Mouse (Mus musculus): ENCODE measurements around the gene Dgki.

Dgki gene

GRCm38 (mm10) chr6:37026343-37027243 is 273.4 kb downstream of the Dgki start:
- no peak for DNase-seq (ENCODE audit: low read depth, low spot score)

- no peak for DNase-seq (ENCODE audit: low read depth, low spot score)
Measured at GRCm38 (mm10) chr6:37016046-37016445, 283.9 kb downstream of the Dgki start.

- DNase-seq (ENCODE audit: low read depth, low spot score): no peak
Measured at GRCm38 (mm10) chr6:37011597-37011996, 288.4 kb downstream of the Dgki start.

- DNase-seq (ENCODE audit: low read depth, low spot score): no peak
Measured at GRCm38 (mm10) chr6:37007573-37007972, 292.4 kb downstream of the Dgki start.

- DNase-seq (ENCODE audit: low read depth, low spot score): no peak
Measured at GRCm38 (mm10) chr6:37004914-37005313, 295.1 kb downstream of the Dgki start.

- DNase-seq (ENCODE audit: low read depth, low spot score): no peak
Measured at GRCm38 (mm10) chr6:37003235-37003634, 296.7 kb downstream of the Dgki start.

GRCm38 (mm10) chr6:36998942-36999341 is 301.0 kb downstream of the Dgki start:
- DNase-seq (ENCODE audit: low read depth, low spot score): no peak

- DNase-seq (ENCODE audit: low read depth, low spot score): no peak
Measured at GRCm38 (mm10) chr6:36994329-36994728, 305.7 kb downstream of the Dgki start.

- no peak for DNase-seq (ENCODE audit: low read depth, low spot score)
Measured at GRCm38 (mm10) chr6:36990186-36990585, 309.8 kb downstream of the Dgki start.

- DNase-seq (ENCODE audit: low read depth, low spot score): no peak
Measured at GRCm38 (mm10) chr6:36988800-36989199, 311.2 kb downstream of the Dgki start.

GRCm38 (mm10) chr6:36981646-36982045 is 318.3 kb downstream of the Dgki start:
- DNase-seq (ENCODE audit: low read depth, low spot score): no peak

GRCm38 (mm10) chr6:36980475-36980874 is 319.5 kb downstream of the Dgki start:
- no peak for DNase-seq (ENCODE audit: low read depth, low spot score)

GRCm38 (mm10) chr6:36978176-36978575 is 321.8 kb downstream of the Dgki start:
- no peak for DNase-seq (ENCODE audit: low read depth, low spot score)

- DNase-seq (ENCODE audit: low read depth, low spot score): no peak
Measured at GRCm38 (mm10) chr6:36973096-36973495, 326.9 kb downstream of the Dgki start.

- no peak for DNase-seq (ENCODE audit: low read depth, low spot score)
Measured at GRCm38 (mm10) chr6:36972494-36972893, 327.5 kb downstream of the Dgki start.

- DNase-seq (ENCODE audit: low read depth, low spot score): no peak
Measured at GRCm38 (mm10) chr6:36969249-36969885, 330.6 kb downstream of the Dgki start.

- no peak for DNase-seq (ENCODE audit: low read depth, low spot score)
Measured at GRCm38 (mm10) chr6:36960658-36961057, 339.3 kb downstream of the Dgki start.

- DNase-seq (ENCODE audit: low read depth, low spot score): peak; percentile 63
Measured at GRCm38 (mm10) chr6:36955293-36955692, 344.7 kb downstream of the Dgki start.

GRCm38 (mm10) chr6:36950648-36951047 is 349.3 kb downstream of the Dgki start:
- no peak for DNase-seq (ENCODE audit: low read depth, low spot score)

- no peak for DNase-seq (ENCODE audit: low read depth, low spot score)
Measured at GRCm38 (mm10) chr6:36947861-36948260, 352.1 kb downstream of the Dgki start.

GRCm38 (mm10) chr6:36937527-36937926 is 362.5 kb downstream of the Dgki start:
- DNase-seq (ENCODE audit: low read depth, low spot score): no peak

- DNase-seq (ENCODE audit: low read depth, low spot score): no peak
Measured at GRCm38 (mm10) chr6:36936816-36937215, 363.2 kb downstream of the Dgki start.

GRCm38 (mm10) chr6:36931473-36931872 is 368.5 kb downstream of the Dgki start:
- no peak for DNase-seq (ENCODE audit: low read depth, low spot score)
